Mouse (Mus musculus): Measurements from ENCODE around the gene Gch1.

GRCm38 (mm10) chr14:47193506-47193905 lies 4.3 kb upstream of the Gch1 start:
- no peak for TF ChIP-seq EP300 (IDR thresholded peaks at IDR 0.05; ENCODE audit: low read depth in 1 of 2, low read length in 2 of 2)
- no peak for TF ChIP-seq POLR2A (IDR thresholded peaks at IDR 0.05; ENCODE audit: control insufficient read depth in 1 of 2, insufficient read depth in 1 of 2, low read depth in 1 of 2, low read length in 2 of 2, poor library complexity in 1 of 2)
- TF ChIP-seq SMC3 (IDR thresholded peaks at IDR 0.05; ENCODE audit: low read depth, low read length) = no peak
- no peak for TF ChIP-seq ETS1 (IDR thresholded peaks at IDR 0.05; ENCODE audit: low read depth, low read length)
- no peak for TF ChIP-seq GATA1 (IDR thresholded peaks at IDR 0.05; ENCODE audit: low read depth, low read length)
- no peak for TF ChIP-seq CTCF (IDR thresholded peaks at IDR 0.05 in 2 of 3, conservative IDR thresholded peaks at IDR 0.05 in 1 of 3; ENCODE audit: control insufficient read depth in 1 of 3, insufficient read depth in 1 of 3, low read depth in 2 of 3, low read length in 3 of 3, poor library complexity in 1 of 3, severe bottlenecking in 1 of 3)
- no peak for TF ChIP-seq CHD1 (IDR thresholded peaks at IDR 0.05; ENCODE audit: low read depth, low read length)

All from MEL (cell line).